Mouse (Mus musculus): ENCODE measurements around the gene Gm28539.

- no peak for TF ChIP-seq POLR2A (IDR thresholded peaks at IDR 0.05; ENCODE audit: borderline replicate concordance, extremely low read depth, low read depth, low read length)
- no peak for TF ChIP-seq CTCF (IDR thresholded peaks at IDR 0.05; ENCODE audit: insufficient read depth, low read length)
Measured at GRCm38 (mm10) chr16:18860186-18860585, 23.8 kb downstream of the Gm28539 start.

All from lung, adult 2 months (tissue).